Mouse (Mus musculus) kidney, embryonic 16.5 days (tissue): Measurements from ENCODE around the gene Slc36a1. TPM values are rescaled to one million over a fixed set of nuclear protein-coding genes. Genes with fewer than 3 reads are reported as not detected.

Experiments
- ATAC-seq: fragments of 200-750 bp; cut with Nextera tagmentation; 2 replicates; pipeline ENCODE4 v1.8.0; 2017; ENCODE audit warnings: moderate TSS enrichment; ENCODE audit not compliant: low FRiP score, low TSS enrichment
- H3K27ac ChIP-seq: fragments of 300-500 bp; sonication (generic); 2 replicates; pipeline ENCODE4 v1.5.1; 2014; ENCODE audit warnings: low read length
- H3K27me3 ChIP-seq: fragments of 300-500 bp; sonication (generic); 2 replicates; pipeline ENCODE4 v1.6.1; 2014; ENCODE audit warnings: low read length, control low read depth, mixed read lengths; ENCODE audit not compliant: insufficient read depth
- H3K36me3 ChIP-seq: fragments of 300-500 bp; sonication (generic); 2 replicates; pipeline ENCODE4 v1.6.1; 2014; ENCODE audit warnings: low read length, control low read depth, mixed read lengths; ENCODE audit not compliant: insufficient read depth
- H3K4me1 ChIP-seq: fragments of 300-500 bp; sonication (generic); 2 replicates; pipeline ENCODE4 v1.6.1; 2014; ENCODE audit warnings: low read length, control low read depth, mixed read lengths; ENCODE audit not compliant: insufficient read depth
- H3K4me2 ChIP-seq: fragments of 300-500 bp; sonication (generic); replicated peaks from 2 replicates; pipeline ENCODE4 v1.6.1; 2014; ENCODE audit warnings: low read depth, low read length
- H3K4me3 ChIP-seq: fragments of 300-500 bp; sonication (generic); 2 replicates; pipeline ENCODE4 v1.5.1; 2014; ENCODE audit warnings: mild to moderate bottlenecking, low read length
- H3K9ac ChIP-seq: fragments of 300-500 bp; sonication (generic); replicated peaks from 2 replicates; pipeline ENCODE4 v1.6.1; 2014; ENCODE audit warnings: low read length
- H3K9me3 ChIP-seq: fragments of 300-500 bp; sonication (generic); 2 replicates; pipeline ENCODE4 v1.6.1; 2016; ENCODE audit warnings: low read length, control low read depth
- WGBS: fragments of 180-500 bp; shearing (Covaris S2); extraction: QIAGEN DNeasy Blood & Tissue Kit; methylation state at CpG from one replicate; pipeline ENCODE4 v1.1.7; 2014; 5-methylcytosine and 5-hydroxymethylcytosine counted together
- polyA plus RNA-seq: library from polyadenylated mRNA; unstranded; fragments of >200 nt; fragmentation: Nextera tagmentation; extraction: Ambion mirVana; gene quantifications from 2 replicates; pipeline ENCODE4 v1.2.1, GENCODE M21; 2015

The Slc36a1 gene
- polyA plus RNA-seq, 1 experiment from 2014 or later: 1.6 TPM

DNA sequence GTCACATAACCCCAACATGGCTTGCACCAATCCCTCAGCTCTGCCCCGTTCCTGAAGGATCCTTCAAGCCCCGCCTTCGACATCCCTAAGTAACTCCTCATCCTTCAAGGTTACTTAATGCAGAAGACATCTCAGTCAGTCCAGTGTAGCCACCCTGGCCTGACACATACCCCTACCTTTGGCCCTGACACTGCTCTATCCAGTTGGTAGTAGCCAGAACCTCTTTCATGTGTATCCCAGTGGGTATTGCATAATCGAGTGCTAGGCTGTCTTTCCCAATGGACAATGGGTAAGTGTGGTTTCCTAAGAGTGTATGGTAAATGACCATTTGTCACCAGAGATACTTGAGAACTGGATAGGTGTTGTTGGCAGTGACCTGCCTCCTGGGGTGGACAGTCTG is 25.3 kb upstream of the Slc36a1 start:
- Histone ChIP-seq H3K4me2 (no peak overlapping the region), H3K4me1 (no peaks in the 10 kb centered on the region), H3K27ac (no peak overlapping the region), H3K27me3 (no peaks in the 10 kb centered on the region), H3K36me3 (no peaks in the 10 kb centered on the region), H3K9ac (no peak overlapping the region), H3K9me3 (no peaks in the 10 kb centered on the region), H3K4me3 (no peak overlapping the region)
- 84% methylated on average over 4 of the region's 4 CpGs for WGBS
- ATAC-seq: no peak

DNA sequence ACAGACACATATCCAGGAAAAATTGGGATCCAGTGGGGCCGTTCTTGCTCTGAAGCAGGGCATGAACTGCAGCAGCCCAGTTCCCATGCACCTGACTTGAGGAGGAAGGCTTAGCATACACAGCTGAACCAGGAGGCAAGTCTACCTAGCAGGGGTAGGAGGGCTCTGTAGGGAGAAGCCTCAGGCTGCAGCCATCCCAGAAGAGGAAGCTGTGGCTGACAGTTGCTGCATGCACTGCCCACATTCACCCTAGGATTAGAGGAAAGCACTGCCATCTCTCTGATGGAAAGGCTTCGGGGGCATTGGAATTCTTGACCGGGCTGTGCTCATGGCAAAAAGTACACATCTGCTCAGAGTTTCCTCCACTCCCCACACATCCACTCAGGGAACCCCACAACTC is 24.3 kb upstream of the Slc36a1 start:
- Histone ChIP-seq H3K27ac (no peak overlapping the region), H3K4me3 (no peak overlapping the region), H3K27me3 (no peaks in the 10 kb centered on the region), H3K4me2 (no peak overlapping the region), H3K9me3 (no peaks in the 10 kb centered on the region), H3K4me1 (no peaks in the 10 kb centered on the region), H3K36me3 (no peaks in the 10 kb centered on the region), H3K9ac (no peak overlapping the region)
- WGBS: 78% methylated on average over 3 of the region's 3 CpGs
- no peak; the same call in 1 of the 2 replicates for ATAC-seq

DNA sequence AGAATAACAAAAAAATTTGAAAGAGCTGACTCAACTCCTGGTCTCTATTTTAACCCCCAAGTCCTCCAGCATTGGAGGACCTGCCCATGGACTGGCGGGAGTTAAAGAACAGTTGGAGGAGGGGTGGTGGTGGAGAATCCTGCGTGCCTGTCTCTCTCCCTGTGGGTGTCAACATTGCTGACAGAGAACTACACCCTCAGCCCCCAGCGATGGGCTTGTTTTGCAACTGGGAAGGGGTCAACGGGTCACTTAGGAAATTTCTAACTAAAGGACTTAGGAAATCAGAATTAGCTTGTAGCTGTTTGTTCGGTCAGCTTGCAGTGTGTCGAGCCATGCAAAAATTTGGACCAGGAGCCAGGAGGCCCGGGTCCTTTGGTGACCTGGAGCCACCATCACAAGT is 21.0 kb upstream of the Slc36a1 start:
- WGBS: 59% methylated on average over 7 of the region's 7 CpGs
- H3K9me3 ChIP-seq: no peaks in the 10 kb centered on the region
- H3K4me3 ChIP-seq: no peak overlapping the region
- no peaks in the 10 kb centered on the region for H3K36me3 ChIP-seq
- no peak overlapping the region for H3K4me2 ChIP-seq
- ATAC-seq: no peak
- no peaks in the 10 kb centered on the region for H3K27me3 ChIP-seq
- no peaks in the 10 kb centered on the region for H3K4me1 ChIP-seq
- H3K9ac ChIP-seq: no peak overlapping the region
- no peak overlapping the region for H3K27ac ChIP-seq

DNA sequence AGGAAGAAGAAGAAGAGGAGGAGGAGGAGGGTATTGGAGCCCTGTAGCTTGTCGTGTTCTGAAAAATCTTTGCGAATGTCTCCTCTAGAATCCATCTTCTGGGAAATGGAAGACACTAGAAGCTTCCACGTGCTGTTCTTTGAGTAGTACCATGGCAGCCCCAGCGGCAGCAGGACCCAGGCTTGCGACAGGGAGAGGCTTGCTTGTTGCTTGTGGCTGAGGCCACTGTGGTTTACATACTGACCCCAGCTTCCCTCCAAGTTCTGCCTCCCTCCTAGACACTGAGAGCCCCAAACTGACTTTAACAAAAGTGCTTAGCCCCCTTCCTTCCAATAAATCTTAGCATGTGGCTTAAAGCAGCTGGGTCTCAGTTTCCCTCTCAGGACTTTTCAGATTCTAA is 19.9 kb upstream of the Slc36a1 start:
- H3K4me3 ChIP-seq: no peak overlapping the region
- no peak overlapping the region for H3K27ac ChIP-seq
- no peak for ATAC-seq
- no peaks in the 10 kb centered on the region for H3K27me3 ChIP-seq
- H3K4me2 ChIP-seq: no peak overlapping the region
- 83% methylated on average over 5 of the region's 5 CpGs for WGBS
- no peaks in the 10 kb centered on the region for H3K4me1 ChIP-seq
- H3K9me3 ChIP-seq: no peaks in the 10 kb centered on the region
- no peak overlapping the region for H3K9ac ChIP-seq
- H3K36me3 ChIP-seq: no peaks in the 10 kb centered on the region

DNA sequence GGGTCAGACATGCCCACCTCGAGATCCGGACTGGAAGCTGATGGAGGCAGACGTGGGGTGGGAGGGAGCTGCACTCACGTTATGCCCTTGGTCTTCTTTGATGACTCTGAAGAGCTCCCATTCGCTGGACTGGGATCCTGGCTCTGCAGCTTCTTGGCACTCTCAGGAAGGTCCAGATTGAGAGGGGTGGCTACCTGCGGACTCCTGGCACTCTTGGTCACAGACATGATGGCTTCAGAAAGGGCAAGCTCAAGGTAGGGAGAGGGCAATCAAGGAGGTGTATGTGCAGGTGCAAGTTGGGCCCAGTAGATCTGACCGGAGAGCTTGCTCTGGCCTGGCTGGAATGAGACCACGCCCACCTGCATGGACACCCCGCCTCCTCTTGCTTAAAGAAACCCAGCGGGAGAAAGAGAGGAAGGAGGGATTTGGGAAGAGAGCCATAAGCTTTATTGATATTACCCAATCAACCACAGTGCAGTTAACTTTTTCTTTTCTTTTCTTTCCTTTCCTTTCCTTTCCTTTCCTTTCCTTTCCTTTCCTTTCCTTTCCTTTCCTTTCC is 19.3 kb upstream of the Slc36a1 start, which contains the start of gene Slc36a2:
Gene Slc36a2 (minus strand): TSS at position 345 of the 559 bp plus-strand sequence.
- no peaks in the 10 kb centered on the region for H3K36me3 ChIP-seq
- no peak within 1 kb of the TSS for H3K4me2 ChIP-seq
- H3K27ac ChIP-seq: no peak within 1 kb of the TSS
- H3K27me3 ChIP-seq: no peaks in the 10 kb centered on the region
- H3K4me3 ChIP-seq: no peak within 1 kb of the TSS
- no peak within 1 kb of the TSS for H3K9ac ChIP-seq
- no peak for ATAC-seq
- 20% methylated on average over 10 of the region's 10 CpGs for WGBS
- no peaks in the 10 kb centered on the region for H3K9me3 ChIP-seq
- no peaks in the 10 kb centered on the region for H3K4me1 ChIP-seq

- Histone ChIP-seq H3K27me3 (no peaks in the 10 kb centered on the region), H3K4me3 (no peak overlapping the region), H3K4me1 (no peaks in the 10 kb centered on the region), H3K27ac (no peak overlapping the region), H3K9ac (no peak overlapping the region), H3K9me3 (no peaks in the 10 kb centered on the region), H3K36me3 (no peaks in the 10 kb centered on the region), H3K4me2 (no peak overlapping the region)
- ATAC-seq: no peak
- WGBS: 82% methylated on average over 4 of the region's 4 CpGs
Observed at GRCm38 (mm10) chr11:55187292-55187691, 16.9 kb upstream of the Slc36a1 start.

DNA sequence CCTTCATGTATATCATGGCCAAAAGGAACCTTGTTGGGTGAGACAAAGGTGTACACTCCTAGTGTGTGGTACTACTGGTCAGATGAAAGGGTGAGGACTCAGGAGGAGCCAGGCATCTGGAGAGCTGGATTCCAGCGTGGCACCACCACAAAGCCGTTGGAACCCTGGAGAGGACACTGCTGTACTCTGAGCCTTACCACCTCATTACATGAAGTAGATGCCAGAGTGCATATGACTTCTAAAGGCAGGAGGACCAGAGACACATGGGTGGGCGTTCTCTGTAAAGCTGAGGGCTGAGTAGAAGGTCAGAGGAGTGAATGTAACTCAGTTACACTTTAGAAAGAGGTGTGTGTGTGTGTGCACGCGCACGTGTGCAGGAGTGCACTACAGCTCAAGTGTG is 16.4 kb upstream of the Slc36a1 start:
- Histone ChIP-seq H3K27ac (no peak overlapping the region), H3K36me3 (no peaks in the 10 kb centered on the region), H3K27me3 (no peaks in the 10 kb centered on the region), H3K4me2 (no peak overlapping the region), H3K4me1 (no peaks in the 10 kb centered on the region), H3K9ac (no peak overlapping the region), H3K9me3 (no peaks in the 10 kb centered on the region), H3K4me3 (no peak overlapping the region)
- no peak for ATAC-seq
- WGBS: 86% methylated on average over 6 of the region's 6 CpGs

- H3K9ac ChIP-seq: no peak overlapping the region
- H3K4me2 ChIP-seq: no peak overlapping the region
- H3K4me3 ChIP-seq: no peak overlapping the region
- no peaks in the 10 kb centered on the region for H3K9me3 ChIP-seq
- no peaks in the 10 kb centered on the region for H3K4me1 ChIP-seq
- H3K27ac ChIP-seq: no peak overlapping the region
- ATAC-seq: no peak
- no peaks in the 10 kb centered on the region for H3K27me3 ChIP-seq
- no peaks in the 10 kb centered on the region for H3K36me3 ChIP-seq
- WGBS: 84% methylated on average over 3 of the region's 3 CpGs
Observed at GRCm38 (mm10) chr11:55190216-55190615, 13.9 kb upstream of the Slc36a1 start.

DNA sequence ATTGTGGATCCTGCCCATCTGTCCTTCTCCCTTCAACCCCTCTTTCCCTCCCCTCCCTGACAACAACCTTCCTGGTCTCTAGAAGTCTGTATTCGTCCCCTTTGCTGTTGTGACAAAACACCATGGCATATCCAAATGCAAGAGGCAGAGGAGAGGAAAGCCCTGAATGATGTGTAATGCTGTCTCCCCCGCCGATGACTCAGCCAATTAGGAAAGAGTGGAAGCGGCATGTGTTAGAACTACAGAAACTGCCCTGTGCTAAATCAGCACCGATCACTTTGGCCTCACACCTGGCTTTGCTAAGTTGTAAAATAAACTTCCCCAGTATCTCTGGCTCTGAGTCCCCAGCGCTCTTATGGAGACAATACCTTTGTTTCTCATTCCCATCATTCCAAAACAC is 7.1 kb upstream of the Slc36a1 start:
- H3K9me3 ChIP-seq: no peaks in the 10 kb centered on the region
- no peak for ATAC-seq
- no peak overlapping the region for H3K9ac ChIP-seq
- H3K4me1 ChIP-seq: no peaks in the 10 kb centered on the region
- no peak overlapping the region for H3K4me3 ChIP-seq
- WGBS: 49% methylated on average over 6 of the region's 6 CpGs
- no peak overlapping the region for H3K27ac ChIP-seq
- no peak overlapping the region for H3K4me2 ChIP-seq
- no peaks in the 10 kb centered on the region for H3K36me3 ChIP-seq
- no peaks in the 10 kb centered on the region for H3K27me3 ChIP-seq

GRCm38 (mm10) chr11:55197740-55198510 is 6.2 kb upstream of the Slc36a1 start:
- Histone ChIP-seq H3K36me3 (no peaks in the 10 kb centered on the region), H3K27ac (no peak overlapping the region), H3K4me1 (no peaks in the 10 kb centered on the region), H3K4me3 (no peak overlapping the region), H3K9ac (no peak overlapping the region), H3K27me3 (no peaks in the 10 kb centered on the region), H3K4me2 (no peak overlapping the region), H3K9me3 (no peaks in the 10 kb centered on the region)
- no peak for ATAC-seq
- WGBS: 65% methylated on average over 8 of the region's 8 CpGs
